Mouse (Mus musculus): ENCODE results near the gene Gm3164. TPM values are rescaled to one million over a fixed set of nuclear protein-coding genes. Genes with fewer than 3 reads are reported as not detected.
"Not testable (repeated sequence)": the region's sequence is repeated elsewhere in the genome, so short reads cannot be mapped to it uniquely, and the experiment has no call there.

The Gm3164 gene
- polyA plus RNA-seq (2012; fragmentation: generic; extraction: Trizol): not detected
- long read RNA-seq, experiment 1: 0 reads
- long read RNA-seq, experiment 2: 0 reads

GRCm38 (mm10) chr14:4414965-4415835 is at the start of gene Gm3164:
Gene Gm3164 (plus strand): TSS chr14:4415448.
- not testable (repeated sequence) for H3K79me2 ChIP-seq (ENCODE audit: control insufficient read depth, insufficient read depth); H3K79me3 ChIP-seq (ENCODE audit: low read depth); H3K27me3 ChIP-seq (ENCODE audit: control insufficient read depth, insufficient read depth, insufficient read length); H3K4me3 ChIP-seq (ENCODE audit: insufficient read depth, poor library complexity, severe bottlenecking); H3K36me3 ChIP-seq (ENCODE audit: control insufficient read depth, insufficient read depth); H3ac ChIP-seq (ENCODE audit: control insufficient read depth, insufficient read length, low read depth)

GRCm38 (mm10) chr14:4368991-4369390 is 46.3 kb upstream of the Gm3164 start:
- not testable (repeated sequence) for H3K79me3 ChIP-seq (ENCODE audit: low read depth); H3K27me3 ChIP-seq (ENCODE audit: control insufficient read depth, insufficient read depth, insufficient read length); H3K79me2 ChIP-seq (ENCODE audit: control insufficient read depth, insufficient read depth); H3K4me3 ChIP-seq (ENCODE audit: insufficient read depth, poor library complexity, severe bottlenecking); H3K36me3 ChIP-seq (ENCODE audit: control insufficient read depth, insufficient read depth); H3ac ChIP-seq (ENCODE audit: control insufficient read depth, insufficient read length, low read depth)

GRCm38 (mm10) chr14:4369691-4370090 is 45.6 kb upstream of the Gm3164 start:
- not testable (repeated sequence) for H3K36me3 ChIP-seq (ENCODE audit: control insufficient read depth, insufficient read depth); H3K79me3 ChIP-seq (ENCODE audit: low read depth); H3ac ChIP-seq (ENCODE audit: control insufficient read depth, insufficient read length, low read depth); H3K79me2 ChIP-seq (ENCODE audit: control insufficient read depth, insufficient read depth); H3K4me3 ChIP-seq (ENCODE audit: insufficient read depth, poor library complexity, severe bottlenecking); H3K27me3 ChIP-seq (ENCODE audit: control insufficient read depth, insufficient read depth, insufficient read length)

GRCm38 (mm10) chr14:4377871-4378270 is 37.4 kb upstream of the Gm3164 start:
- H3K79me3 ChIP-seq (ENCODE audit: low read depth); H3K79me2 ChIP-seq (ENCODE audit: control insufficient read depth, insufficient read depth); H3ac ChIP-seq (ENCODE audit: control insufficient read depth, insufficient read length, low read depth); H3K36me3 ChIP-seq (ENCODE audit: control insufficient read depth, insufficient read depth); H3K4me3 ChIP-seq (ENCODE audit: insufficient read depth, poor library complexity, severe bottlenecking); H3K27me3 ChIP-seq (ENCODE audit: control insufficient read depth, insufficient read depth, insufficient read length): not testable (repeated sequence)

GRCm38 (mm10) chr14:4385606-4386005 is 29.6 kb upstream of the Gm3164 start:
- H3ac ChIP-seq (ENCODE audit: control insufficient read depth, insufficient read length, low read depth); H3K4me3 ChIP-seq (ENCODE audit: insufficient read depth, poor library complexity, severe bottlenecking): not testable (repeated sequence)

GRCm38 (mm10) chr14:4392841-4393530 is 22.3 kb upstream of the Gm3164 start:
- not testable (repeated sequence) for H3ac ChIP-seq (ENCODE audit: control insufficient read depth, insufficient read length, low read depth); H3K79me3 ChIP-seq (ENCODE audit: low read depth); H3K79me2 ChIP-seq (ENCODE audit: control insufficient read depth, insufficient read depth); H3K4me3 ChIP-seq (ENCODE audit: insufficient read depth, poor library complexity, severe bottlenecking); H3K36me3 ChIP-seq (ENCODE audit: control insufficient read depth, insufficient read depth); H3K27me3 ChIP-seq (ENCODE audit: control insufficient read depth, insufficient read depth, insufficient read length)

More at GRCm38 (mm10) chr14:4385606-4386005, 29.6 kb upstream of the Gm3164 start:
- not testable (repeated sequence) for H3K79me2 ChIP-seq (ENCODE audit: control insufficient read depth, insufficient read depth); H3K27me3 ChIP-seq (ENCODE audit: control insufficient read depth, insufficient read depth, insufficient read length); H3K36me3 ChIP-seq (ENCODE audit: control insufficient read depth, insufficient read depth); H3K79me3 ChIP-seq (ENCODE audit: low read depth)

GRCm38 (mm10) chr14:4397226-4397625 is 18.0 kb upstream of the Gm3164 start, which contains the start of gene Gm3159:
Gene Gm3159 (plus strand): TSS chr14:4397526.
- not testable (repeated sequence) for H3K79me3 ChIP-seq (ENCODE audit: low read depth); H3ac ChIP-seq (ENCODE audit: control insufficient read depth, insufficient read length, low read depth); H3K4me3 ChIP-seq (ENCODE audit: insufficient read depth, poor library complexity, severe bottlenecking); H3K27me3 ChIP-seq (ENCODE audit: control insufficient read depth, insufficient read depth, insufficient read length); H3K36me3 ChIP-seq (ENCODE audit: control insufficient read depth, insufficient read depth); H3K79me2 ChIP-seq (ENCODE audit: control insufficient read depth, insufficient read depth)

- not testable (repeated sequence) for H3ac ChIP-seq (ENCODE audit: control insufficient read depth, insufficient read length, low read depth); H3K36me3 ChIP-seq (ENCODE audit: control insufficient read depth, insufficient read depth); H3K27me3 ChIP-seq (ENCODE audit: control insufficient read depth, insufficient read depth, insufficient read length); H3K79me3 ChIP-seq (ENCODE audit: low read depth); H3K79me2 ChIP-seq (ENCODE audit: control insufficient read depth, insufficient read depth); H3K4me3 ChIP-seq (ENCODE audit: insufficient read depth, poor library complexity, severe bottlenecking)
These were observed 16.6 kb upstream of the Gm3164 start for GRCm38 (mm10) chr14:4398624-4399023.

GRCm38 (mm10) chr14:4400115-4400789 is 15.0 kb upstream of the Gm3164 start:
- not testable (repeated sequence) for H3K4me3 ChIP-seq (ENCODE audit: insufficient read depth, poor library complexity, severe bottlenecking); H3K79me2 ChIP-seq (ENCODE audit: control insufficient read depth, insufficient read depth); H3ac ChIP-seq (ENCODE audit: control insufficient read depth, insufficient read length, low read depth); H3K36me3 ChIP-seq (ENCODE audit: control insufficient read depth, insufficient read depth); H3K27me3 ChIP-seq (ENCODE audit: control insufficient read depth, insufficient read depth, insufficient read length); H3K79me3 ChIP-seq (ENCODE audit: low read depth)

- not testable (repeated sequence) for H3K4me3 ChIP-seq (ENCODE audit: insufficient read depth, poor library complexity, severe bottlenecking); H3K79me2 ChIP-seq (ENCODE audit: control insufficient read depth, insufficient read depth); H3K79me3 ChIP-seq (ENCODE audit: low read depth); H3K36me3 ChIP-seq (ENCODE audit: control insufficient read depth, insufficient read depth); H3K27me3 ChIP-seq (ENCODE audit: control insufficient read depth, insufficient read depth, insufficient read length); H3ac ChIP-seq (ENCODE audit: control insufficient read depth, insufficient read length, low read depth)
These were observed 14.0 kb upstream of the Gm3164 start for GRCm38 (mm10) chr14:4401245-4401644.

- not testable (repeated sequence) for H3K79me2 ChIP-seq (ENCODE audit: control insufficient read depth, insufficient read depth); H3K27me3 ChIP-seq (ENCODE audit: control insufficient read depth, insufficient read depth, insufficient read length); H3K36me3 ChIP-seq (ENCODE audit: control insufficient read depth, insufficient read depth); H3ac ChIP-seq (ENCODE audit: control insufficient read depth, insufficient read length, low read depth); H3K79me3 ChIP-seq (ENCODE audit: low read depth); H3K4me3 ChIP-seq (ENCODE audit: insufficient read depth, poor library complexity, severe bottlenecking)
These were observed 11.4 kb upstream of the Gm3164 start for GRCm38 (mm10) chr14:4403840-4404239.
